Mouse (Mus musculus) hindbrain, embryonic 14.5 days (tissue): ENCODE data around the gene Ric8b. TPM values are rescaled to one million over a fixed set of nuclear protein-coding genes. Genes with fewer than 3 reads are reported as not detected.
A peak's percentile ranks its signal among the peaks of the same experiment; 100 is the strongest.

Source experiments
- ATAC-seq: fragments of 200-750 bp; cut with Nextera tagmentation; 2 replicates; pipeline ENCODE4 v1.8.0; 2017; ENCODE audit warnings: moderate number of reproducible peaks, mild to moderate bottlenecking, moderate TSS enrichment, moderate library complexity; ENCODE audit not compliant: low FRiP score
- DNase-seq: peaks from one replicate; pipeline ENCODE4 v3.0.0-alpha.2; 2015; ENCODE audit warnings: low spot score
- H3K27ac ChIP-seq: fragments of 300-500 bp; sonication (generic); 2 replicates; pipeline ENCODE4 v1.5.1; 2014; ENCODE audit warnings: mild to moderate bottlenecking, moderate library complexity
- H3K27me3 ChIP-seq: fragments of 300-500 bp; sonication (generic); 2 replicates; pipeline ENCODE4 v1.6.1; 2014; ENCODE audit warnings: mild to moderate bottlenecking, low read length, mixed read lengths; ENCODE audit not compliant: control insufficient read depth, insufficient read depth
- H3K36me3 ChIP-seq: fragments of 300-500 bp; sonication (generic); replicated peaks from 2 replicates; pipeline ENCODE4 v1.6.1; 2014; ENCODE audit not compliant: control insufficient read depth, insufficient read depth
- H3K4me1 ChIP-seq: fragments of 300-500 bp; sonication (generic); replicated peaks from 2 replicates; pipeline ENCODE4 v1.6.1; 2014; ENCODE audit warnings: antibody characterized with exemption, low read length, mixed read lengths; ENCODE audit not compliant: control insufficient read depth, insufficient read depth
- H3K4me2 ChIP-seq: fragments of 300-500 bp; sonication (generic); replicated peaks from 2 replicates; pipeline ENCODE4 v1.6.1; 2014; ENCODE audit warnings: mild to moderate bottlenecking, moderate library complexity
- H3K4me3 ChIP-seq: fragments of 300-500 bp; sonication (generic); replicated peaks from 2 replicates; pipeline ENCODE4 v1.5.1; 2014; ENCODE audit warnings: mild to moderate bottlenecking, low read length
- H3K9ac ChIP-seq: fragments of 300-500 bp; sonication (generic); 2 replicates; pipeline ENCODE4 v1.6.1; 2014
- H3K9me3 ChIP-seq: fragments of 300-500 bp; sonication (generic); 2 replicates; pipeline ENCODE4 v1.6.1; 2016; ENCODE audit warnings: low read length; ENCODE audit not compliant: control insufficient read depth
- WGBS: fragments of 180-500 bp; shearing (Covaris S2); extraction: QIAGEN DNeasy Blood & Tissue Kit; methylation state at CpG from one replicate; pipeline ENCODE4 v1.1.7; 2014; 5-methylcytosine and 5-hydroxymethylcytosine counted together
- polyA plus RNA-seq: library from polyadenylated mRNA; unstranded; fragments of >200 nt; fragmentation: Nextera tagmentation; extraction: Ambion mirVana; gene quantifications from 2 replicates; pipeline ENCODE4 v1.2.1, GENCODE M21; 2014

Ric8b gene
- polyA plus RNA-seq, 1 experiment from 2014 or later: 45.6 TPM

DNA sequence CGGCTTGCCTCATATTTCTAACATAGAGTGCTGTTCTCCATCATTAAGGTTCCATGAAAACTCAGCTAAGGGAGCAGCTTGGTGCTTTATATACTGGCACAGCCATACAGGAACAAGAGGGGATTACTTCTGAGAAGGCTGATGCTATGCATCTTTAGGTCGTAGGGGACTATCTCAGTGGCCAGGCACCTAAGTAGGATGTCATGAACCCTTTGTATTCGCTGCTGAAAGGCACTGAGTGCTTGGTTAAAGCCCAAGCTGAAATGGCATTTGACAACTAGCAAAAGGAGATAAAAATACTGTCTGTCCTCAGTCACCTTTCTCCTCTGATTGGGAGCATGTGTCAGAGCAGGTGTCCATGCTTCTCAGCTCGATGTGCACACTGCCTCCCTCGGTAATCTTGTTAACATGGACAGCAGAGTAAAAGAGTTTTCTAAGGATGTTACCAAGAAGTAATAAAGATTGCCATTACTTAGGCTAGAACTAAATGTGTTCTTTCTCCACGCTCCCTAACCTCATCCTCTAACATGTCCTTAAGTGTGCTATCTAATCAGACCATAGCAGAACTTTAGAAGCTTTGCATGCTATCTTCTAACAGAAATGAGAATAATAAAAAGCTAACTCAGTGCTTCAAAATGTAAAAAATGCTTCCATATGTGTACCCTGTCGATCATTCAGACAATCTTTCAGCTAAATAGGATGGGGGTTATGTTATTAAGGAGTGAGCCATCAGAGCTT is 89.3 kb downstream of the Ric8b start:
- Histone ChIP-seq H3K27me3 (no peaks in the 10 kb centered on the region), H3K4me2 (no peak overlapping the region), H3K4me3 (no peak overlapping the region), H3K27ac (no peak overlapping the region), H3K9me3 (no peaks in the 10 kb centered on the region), H3K9ac (no peak overlapping the region), H3K36me3 (peaks cover 14% of the 10 kb centered on the region), H3K4me1 (peaks cover 7% of the 10 kb centered on the region; the same call in 1 of the 2 replicates)
- WGBS: 84% methylated on average over 7 of the region's 7 CpGs
- DNase-seq (no peak), ATAC-seq (no peak)

DNA sequence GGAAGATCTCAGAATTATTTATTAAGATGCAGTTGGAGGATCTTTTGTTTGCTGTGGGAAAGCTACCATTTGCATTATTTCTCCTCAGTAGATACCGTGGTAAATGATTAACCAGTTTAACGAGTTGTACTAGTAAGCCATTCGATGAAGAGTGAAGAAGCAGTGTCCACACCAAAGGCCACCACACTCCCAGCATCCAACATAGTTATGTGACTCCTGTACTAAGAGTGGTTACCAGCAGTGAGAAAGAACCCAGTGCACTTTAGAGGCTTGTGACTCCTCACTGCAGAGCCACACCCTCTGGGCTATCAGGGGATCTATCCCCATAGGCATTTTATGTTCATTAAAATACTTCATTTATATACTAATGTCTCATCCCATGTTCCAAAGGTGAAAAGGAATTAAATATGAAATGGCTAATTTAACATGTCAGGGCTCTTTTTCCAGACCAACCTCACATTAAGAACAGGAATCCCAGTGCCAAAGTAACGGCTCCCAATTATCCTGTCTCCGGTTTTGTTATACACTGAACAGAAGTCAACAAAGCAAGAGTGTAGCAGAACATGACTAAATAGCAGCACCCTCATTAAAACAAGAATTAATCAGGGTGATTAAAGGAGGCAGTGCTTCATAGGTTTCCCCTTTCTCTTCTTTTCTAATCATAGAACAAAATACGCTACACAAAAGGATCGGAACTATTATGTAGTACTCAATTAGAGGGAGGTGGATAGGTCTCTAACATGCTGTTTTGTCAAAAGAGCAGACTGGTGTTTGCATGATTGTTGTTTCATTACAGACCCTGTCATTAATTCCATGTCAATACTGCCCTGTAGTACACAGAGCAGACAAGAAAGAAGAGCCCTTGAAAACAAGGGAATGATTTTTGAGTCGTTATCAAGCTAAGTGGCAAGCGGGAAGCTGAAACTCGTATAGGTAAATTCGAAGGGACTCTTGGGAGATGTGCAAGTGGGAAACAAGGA is 90.7 kb downstream of the Ric8b start:
- no peak for DNase-seq
- WGBS: 56% methylated on average over 11 of the region's 11 CpGs
- ATAC-seq: no peak

DNA sequence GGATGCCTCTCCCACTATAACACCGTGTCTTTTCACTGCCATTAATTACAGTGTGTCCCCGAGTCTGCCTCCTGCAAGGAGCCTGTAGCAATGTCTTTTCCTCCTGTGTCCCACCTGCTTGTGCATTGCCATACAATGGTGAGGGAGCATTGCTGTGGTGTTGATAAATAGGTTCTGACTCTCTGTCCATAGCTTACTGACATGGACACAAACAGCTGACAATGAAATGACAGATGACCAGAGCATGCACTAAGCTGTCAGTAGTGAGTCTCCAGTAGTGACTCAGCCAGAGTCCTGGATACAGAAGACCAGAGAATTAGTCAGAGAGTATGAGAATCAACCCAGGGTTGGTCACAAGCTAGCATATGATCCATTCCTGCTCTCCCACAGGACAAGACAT is 93.7 kb downstream of the Ric8b start:
- DNase-seq (no peak), ATAC-seq (no peak)
- H3K36me3 ChIP-seq: peaks cover 16% of the 10 kb centered on the region
- no peak overlapping the region for H3K27ac ChIP-seq
- no peaks in the 10 kb centered on the region for H3K9me3 ChIP-seq
- no peak overlapping the region for H3K4me2 ChIP-seq
- no peaks in the 10 kb centered on the region for H3K27me3 ChIP-seq
- no peak overlapping the region for H3K9ac ChIP-seq
- H3K4me1 ChIP-seq: peaks cover 14% of the 10 kb centered on the region; the same call in 1 of the 2 replicates
- WGBS: 61% methylated on average over 2 of the region's 2 CpGs
- no peak overlapping the region for H3K4me3 ChIP-seq

More for the DNA sequence above, 90.7 kb downstream of the Ric8b start:
- no peak overlapping the region for H3K4me2 ChIP-seq
- peaks cover 7% of the 10 kb centered on the region; the same call in 1 of the 2 replicates for H3K4me1 ChIP-seq
- H3K9me3 ChIP-seq: no peaks in the 10 kb centered on the region
- no peak overlapping the region for H3K4me3 ChIP-seq
- H3K36me3 ChIP-seq: peaks cover 11% of the 10 kb centered on the region
- H3K27me3 ChIP-seq: no peaks in the 10 kb centered on the region
- H3K27ac ChIP-seq: peak overlapping the region; percentile 46; the same call in 1 of the 2 replicates
- no peak overlapping the region for H3K9ac ChIP-seq

DNA sequence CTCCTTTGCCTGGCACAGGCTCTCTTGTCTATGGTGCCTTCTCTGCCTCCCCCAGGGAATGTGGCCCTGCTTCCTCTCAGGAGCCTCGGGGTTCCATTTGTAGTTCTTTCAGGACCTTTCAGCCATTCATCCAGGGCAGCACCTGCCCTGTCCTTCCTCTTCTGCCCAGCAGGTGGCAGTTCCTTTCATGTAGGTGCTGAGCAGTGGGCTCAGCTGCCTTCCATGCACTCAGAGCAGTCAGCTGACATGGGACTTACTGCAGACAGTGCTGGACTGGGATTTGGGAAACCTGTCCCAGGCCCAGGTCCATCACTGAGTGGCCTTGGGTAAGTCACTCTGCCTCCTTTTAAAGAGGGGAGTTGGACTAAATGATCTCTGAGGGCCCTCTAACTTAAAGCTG is 96.0 kb downstream of the Ric8b start:
- WGBS: 29% methylated on average over 1 of the region's 1 CpGs
- Histone ChIP-seq H3K27ac (no peak overlapping the region), H3K9ac (no peak overlapping the region), H3K4me1 (peaks cover 10% of the 10 kb centered on the region; the same call in 1 of the 2 replicates), H3K27me3 (no peaks in the 10 kb centered on the region), H3K9me3 (no peaks in the 10 kb centered on the region), H3K4me3 (no peak overlapping the region), H3K36me3 (peaks cover 35% of the 10 kb centered on the region), H3K4me2 (no peak overlapping the region)
- DNase-seq: peak; percentile 39
- peak; percentile 62; the same call in 1 of the 2 replicates for ATAC-seq

DNA sequence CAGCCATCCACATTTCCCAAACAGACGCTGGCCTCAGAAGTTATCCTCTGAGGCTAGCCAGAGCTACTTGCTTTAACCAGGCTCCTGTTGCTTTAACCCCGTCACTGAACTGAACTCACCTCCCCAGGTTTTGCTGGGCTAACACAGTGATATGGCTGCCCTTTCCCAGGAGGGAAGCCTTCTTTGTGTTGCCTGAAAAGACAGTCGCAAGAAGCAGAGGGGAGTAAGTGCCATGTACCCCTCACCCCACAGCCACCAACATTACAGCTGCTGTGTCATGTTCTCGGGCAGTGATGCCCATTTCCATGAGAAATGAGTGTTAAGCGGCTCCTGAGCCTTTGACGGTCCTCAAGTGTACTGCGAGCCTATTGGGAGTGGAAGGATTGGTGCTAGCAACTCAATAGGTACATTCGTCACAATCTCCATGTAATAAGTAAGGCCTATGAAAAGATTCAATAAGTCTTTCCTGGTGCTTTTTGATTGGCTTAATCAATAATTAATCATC is 96.6 kb downstream of the Ric8b start:
- H3K4me3 ChIP-seq: no peak overlapping the region
- no peaks in the 10 kb centered on the region for H3K27me3 ChIP-seq
- peaks cover 40% of the 10 kb centered on the region for H3K36me3 ChIP-seq
- DNase-seq (no peak), ATAC-seq (no peak)
- H3K9ac ChIP-seq: no peak overlapping the region
- H3K9me3 ChIP-seq: no peaks in the 10 kb centered on the region
- no peak overlapping the region for H3K27ac ChIP-seq
- 49% methylated on average over 8 of the region's 8 CpGs for WGBS
- no peak overlapping the region for H3K4me2 ChIP-seq
- peaks cover 7% of the 10 kb centered on the region; the same call in 1 of the 2 replicates for H3K4me1 ChIP-seq

DNA sequence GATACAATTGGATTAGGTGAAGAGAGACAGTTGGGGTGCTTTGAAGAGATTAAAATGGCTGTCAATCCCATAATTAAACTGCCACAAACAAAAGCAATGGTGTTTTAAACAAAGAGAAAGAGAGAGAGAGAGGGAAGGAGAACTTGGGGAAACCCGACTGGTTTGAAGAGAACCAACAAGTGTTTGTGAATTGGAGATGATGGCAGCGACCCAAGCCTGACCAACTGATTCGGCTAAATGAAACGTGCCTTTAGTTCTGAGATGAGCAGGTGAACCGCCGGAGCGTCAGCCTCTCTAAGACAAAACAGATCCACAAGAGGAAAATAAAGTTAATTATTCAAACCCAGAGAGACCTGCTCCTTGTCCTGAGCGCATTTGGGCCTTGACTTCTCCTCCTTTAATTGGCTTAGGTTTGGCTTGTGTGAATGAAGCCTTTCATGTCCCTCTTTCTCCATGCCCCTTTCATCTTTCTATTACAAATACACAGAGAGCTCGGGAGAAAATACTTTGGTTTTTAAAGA is 97.1 kb downstream of the Ric8b start:
- no peaks in the 10 kb centered on the region for H3K27me3 ChIP-seq
- peaks cover 42% of the 10 kb centered on the region for H3K36me3 ChIP-seq
- DNase-seq: no peak
- H3K4me2 ChIP-seq: no peak overlapping the region
- H3K4me3 ChIP-seq: no peak overlapping the region
- H3K27ac ChIP-seq: no peak overlapping the region
- ATAC-seq: no peak
- no peak overlapping the region for H3K9ac ChIP-seq
- no peaks in the 10 kb centered on the region for H3K9me3 ChIP-seq
- H3K4me1 ChIP-seq: peaks cover 7% of the 10 kb centered on the region; the same call in 1 of the 2 replicates
- WGBS: 28% methylated on average over 9 of the region's 9 CpGs

DNA sequence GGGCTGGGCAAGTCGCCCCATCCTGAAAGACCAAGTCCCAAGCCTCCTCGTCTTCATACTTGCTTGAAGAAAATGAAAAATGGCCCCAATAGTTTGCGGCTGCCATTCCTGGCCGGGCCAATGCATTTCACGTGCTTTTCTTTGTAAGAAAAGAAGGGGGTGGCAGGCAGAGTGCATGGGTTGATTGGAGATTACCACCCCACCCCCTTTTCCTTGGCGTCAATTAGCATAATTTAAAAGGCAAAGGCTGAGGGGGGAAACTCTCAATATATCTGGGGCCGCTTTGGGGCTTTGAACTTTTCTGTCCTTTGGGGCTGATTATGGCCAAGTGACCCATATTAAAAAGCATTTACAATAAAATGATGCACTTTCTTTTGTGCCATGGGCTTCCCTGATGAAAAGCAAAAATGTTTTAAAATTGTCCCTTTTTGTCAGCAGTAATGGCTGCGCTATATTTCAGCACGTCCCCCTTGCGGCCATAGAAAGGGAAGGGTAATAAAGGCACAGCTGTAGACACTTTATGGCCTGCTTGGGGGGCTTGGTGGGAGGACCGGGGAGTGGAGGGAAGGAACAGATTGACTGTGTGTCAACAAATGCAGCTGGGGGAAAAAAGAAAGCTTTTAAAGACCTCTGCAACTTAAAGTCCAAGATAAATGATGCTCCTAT is 105.4 kb downstream of the Ric8b start:
- H3K9ac ChIP-seq: no peak overlapping the region
- H3K27ac ChIP-seq: peak overlapping the region; percentile 38
- H3K4me3 ChIP-seq: no peak overlapping the region
- H3K36me3 ChIP-seq: peaks cover 17% of the 10 kb centered on the region
- H3K4me2 ChIP-seq: no peak overlapping the region
- 25% methylated on average over 11 of the region's 11 CpGs for WGBS
- DNase-seq: no peak
- ATAC-seq: peak; percentile 81
- H3K27me3 ChIP-seq: no peaks in the 10 kb centered on the region
- peaks cover 19% of the 10 kb centered on the region for H3K4me1 ChIP-seq
- H3K9me3 ChIP-seq: no peaks in the 10 kb centered on the region

DNA sequence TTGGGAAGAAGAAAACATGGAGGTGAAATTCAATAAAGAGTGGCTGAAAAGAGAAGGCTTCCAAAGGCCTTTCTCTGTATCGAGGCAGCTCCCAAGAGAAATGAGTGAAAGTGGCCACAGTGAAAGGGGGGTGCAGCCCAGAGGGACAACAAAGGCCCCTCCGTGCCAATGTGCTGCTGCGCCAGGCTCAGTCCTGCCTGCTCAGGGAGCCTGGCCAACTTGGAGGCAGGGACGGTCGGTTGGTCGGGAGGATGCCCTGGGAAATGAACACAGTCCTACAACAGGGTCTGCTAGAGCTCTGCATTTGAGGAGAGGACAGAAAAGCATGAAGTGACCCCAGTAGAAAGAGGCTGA is 105.9 kb downstream of the Ric8b start:
- H3K4me1 ChIP-seq: peaks cover 19% of the 10 kb centered on the region
- peaks cover 12% of the 10 kb centered on the region for H3K36me3 ChIP-seq
- H3K4me2 ChIP-seq: no peak overlapping the region
- H3K9me3 ChIP-seq: no peaks in the 10 kb centered on the region
- 22% methylated on average over 6 of the region's 6 CpGs for WGBS
- ATAC-seq (peak; percentile 74), DNase-seq (peak; percentile 46)
- no peak overlapping the region for H3K4me3 ChIP-seq
- H3K27ac ChIP-seq: peak overlapping the region; percentile 38
- no peak overlapping the region for H3K9ac ChIP-seq
- no peaks in the 10 kb centered on the region for H3K27me3 ChIP-seq
